Mouse (Mus musculus): ENCODE measurements around the gene Scel.

Scel gene

DNA sequence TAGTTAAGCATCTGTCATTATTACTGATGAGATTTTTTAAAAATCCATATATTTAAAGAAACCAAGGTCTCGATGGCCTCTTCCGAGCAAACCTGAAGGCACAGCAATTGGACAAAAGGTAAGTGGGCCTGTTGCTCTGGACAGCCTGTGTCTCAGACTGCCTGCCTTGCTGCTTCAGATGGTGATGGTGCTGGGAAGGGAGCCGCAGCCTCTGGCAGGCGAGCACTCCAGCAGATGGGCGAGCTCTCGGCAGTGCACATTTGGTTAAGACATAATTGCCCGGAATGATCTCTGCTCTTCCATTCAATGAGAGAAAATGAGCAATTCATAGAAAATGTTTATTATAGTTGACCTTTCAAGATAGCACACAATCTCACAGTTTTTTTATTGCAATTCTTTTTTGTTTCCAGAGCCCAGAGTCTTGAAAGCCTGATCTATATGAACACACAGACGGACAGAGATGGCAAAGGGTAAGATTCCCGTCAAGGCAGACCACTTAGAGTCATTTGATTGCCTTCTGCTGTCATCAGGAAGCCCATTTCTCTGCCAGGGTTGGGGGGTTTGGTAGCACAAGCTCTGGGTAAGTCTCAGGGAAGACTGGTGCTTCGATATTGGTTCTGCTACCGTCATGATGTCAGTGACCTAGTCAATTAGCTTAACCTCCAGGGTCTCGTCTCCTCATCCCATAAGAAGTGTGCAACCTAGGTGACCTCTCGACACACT, 58.6 kb downstream of the Scel start:
- DNase-seq (ENCODE audit: low spot score in 2 of 2) = no peak

- DNase-seq (ENCODE audit: low spot score in 2 of 2) = no peak
Observed at GRCm38 (mm10) chr14:103575854-103576253, 62.7 kb downstream of the Scel start.

DNA sequence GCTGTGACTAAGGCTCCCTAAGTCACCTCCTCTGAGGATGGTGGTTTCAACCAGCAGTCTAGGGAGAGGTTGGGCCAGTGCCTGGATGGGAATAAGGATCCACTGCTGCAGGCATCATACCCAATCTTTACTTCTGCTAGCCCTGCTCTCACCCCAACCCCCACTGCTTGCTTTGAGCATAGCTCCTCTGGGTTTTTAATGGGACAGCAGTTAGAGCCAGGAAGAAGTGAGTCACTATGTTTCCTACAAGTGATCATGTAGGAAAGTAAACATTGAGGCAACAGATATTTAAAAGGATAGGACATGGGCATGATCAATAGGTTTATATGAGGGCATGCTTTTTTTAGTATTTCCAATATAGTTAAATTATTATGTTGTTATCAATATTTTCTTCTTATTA, 63.9 kb downstream of the Scel start:
- no peak for DNase-seq (ENCODE audit: low spot score in 2 of 2)

DNA sequence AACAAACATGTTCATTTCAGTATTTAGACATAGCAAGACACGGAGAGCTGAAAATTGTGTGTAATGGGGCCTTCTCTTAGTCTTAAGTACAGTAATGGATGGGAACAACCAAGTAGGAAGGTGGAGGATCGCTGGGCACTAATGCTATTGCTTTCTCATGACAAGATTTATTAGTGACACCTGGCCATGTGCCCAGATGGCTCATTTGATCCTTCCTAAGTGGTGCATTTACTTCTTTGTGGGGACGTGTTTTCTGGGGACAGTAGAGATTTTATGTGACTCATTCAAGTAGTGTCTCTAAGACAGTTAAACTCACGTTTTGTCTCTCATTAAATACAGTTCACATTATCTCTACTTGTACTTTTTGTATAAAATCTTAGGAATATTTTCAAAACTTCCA, 73.5 kb downstream of the Scel start:
- DNase-seq (ENCODE audit: low spot score in 2 of 2) = no peak

DNA sequence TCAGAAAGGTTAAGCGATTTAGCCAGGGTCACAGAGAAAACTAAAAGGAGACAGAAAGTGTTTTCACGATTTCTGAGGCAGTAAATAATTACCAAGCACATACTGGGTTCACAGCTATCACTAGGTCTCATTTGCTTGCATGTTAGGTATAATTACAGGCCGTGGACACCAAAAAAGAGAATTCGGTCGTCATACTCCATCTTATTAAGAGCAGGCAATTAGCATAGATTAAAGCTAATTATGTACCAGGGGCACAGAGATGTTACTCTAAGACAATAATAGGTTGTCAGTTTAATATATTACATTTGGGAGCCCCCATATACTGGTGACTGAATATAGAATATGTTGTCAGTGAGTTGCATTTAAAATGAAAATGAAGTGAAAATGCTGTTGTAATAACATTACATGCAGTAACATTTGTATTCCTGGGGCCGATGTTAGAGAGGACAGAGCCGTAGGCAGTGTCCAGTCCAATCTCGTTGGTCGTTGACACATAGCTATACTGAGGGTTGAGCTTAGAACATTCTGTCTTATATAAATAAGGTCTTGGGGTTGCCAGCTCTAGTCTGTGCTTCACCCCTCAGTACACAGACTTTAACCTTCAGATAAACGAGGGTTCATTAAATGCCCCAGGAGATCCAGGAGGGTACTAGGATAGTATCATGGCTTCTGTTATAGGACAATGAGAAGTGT, 74.2 kb downstream of the Scel start:
- no peak for DNase-seq (ENCODE audit: low spot score in 2 of 2)

DNA sequence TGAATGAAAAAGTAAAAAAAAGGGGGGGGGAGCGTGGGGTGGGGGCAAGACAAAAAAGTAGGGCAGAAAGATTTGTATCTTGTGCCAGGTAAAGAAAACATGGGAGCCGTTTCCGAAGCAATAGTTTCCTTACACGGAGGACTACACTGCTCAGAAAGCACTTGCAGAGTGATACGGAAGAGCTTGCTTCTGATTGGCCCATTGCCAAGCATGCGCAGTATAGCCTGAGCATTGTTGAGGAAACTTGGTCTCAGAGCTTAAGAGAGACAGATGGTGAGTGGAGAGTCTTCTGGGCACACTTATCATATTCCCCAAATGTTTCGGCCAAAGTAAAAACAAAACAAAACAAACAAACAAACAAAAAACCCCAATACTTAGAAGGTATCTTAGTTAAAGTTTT, 76.7 kb downstream of the Scel start:
- DNase-seq (ENCODE audit: low spot score in 2 of 2) = no peak

GRCm38 (mm10) chr14:103595870-103596269, 82.7 kb downstream of the Scel start:
- no peak for DNase-seq (ENCODE audit: low spot score in 2 of 2)

DNA sequence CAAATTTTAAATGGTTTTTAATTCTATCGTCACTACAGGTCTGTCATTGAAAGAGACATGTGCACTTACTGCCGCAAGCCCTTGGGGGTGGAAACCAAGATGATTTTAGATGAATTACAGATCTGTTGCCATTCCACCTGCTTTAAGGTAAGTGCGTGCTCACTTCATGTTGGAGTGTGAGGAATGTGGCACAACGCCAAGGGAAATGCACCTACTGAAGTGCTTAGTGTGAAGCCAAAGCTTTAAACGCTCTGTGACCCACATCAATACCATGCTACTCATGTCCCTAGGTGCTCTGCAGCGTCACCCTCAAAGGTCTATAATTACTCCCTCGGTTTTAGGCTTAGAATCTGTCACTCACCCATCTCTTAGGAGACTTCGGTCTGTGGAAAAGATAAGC, 94.9 kb downstream of the Scel start:
- no peak for DNase-seq (ENCODE audit: low spot score in 2 of 2)

- no peak for DNase-seq (ENCODE audit: low spot score in 2 of 2)
Observed at GRCm38 (mm10) chr14:103613573-103614271, 100.6 kb downstream of the Scel start.

DNA sequence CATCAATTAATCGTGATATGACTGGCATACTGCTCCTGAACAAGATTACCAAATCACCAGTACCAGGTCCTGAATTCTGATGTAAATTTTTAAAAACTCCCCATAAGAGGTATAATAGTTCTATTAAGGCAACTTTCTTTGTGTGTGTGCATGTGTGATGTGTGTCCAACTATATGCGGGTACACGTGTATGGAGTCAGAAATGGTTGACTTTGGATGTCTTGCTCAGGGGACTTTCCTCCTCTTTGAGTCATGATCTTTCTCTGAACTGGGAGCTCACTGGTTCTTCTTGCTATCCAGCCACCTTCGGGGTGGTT, 101.1 kb downstream of the Scel start:
- no peak for DNase-seq (ENCODE audit: low spot score in 2 of 2)

- DNase-seq (ENCODE audit: low spot score in 2 of 2) = no peak
Observed at GRCm38 (mm10) chr14:103619756-103620155, 106.6 kb downstream of the Scel start.

GRCm38 (mm10) chr14:103621207-103621606, 108.1 kb downstream of the Scel start:
- no peak for DNase-seq (ENCODE audit: low spot score in 2 of 2)

DNA sequence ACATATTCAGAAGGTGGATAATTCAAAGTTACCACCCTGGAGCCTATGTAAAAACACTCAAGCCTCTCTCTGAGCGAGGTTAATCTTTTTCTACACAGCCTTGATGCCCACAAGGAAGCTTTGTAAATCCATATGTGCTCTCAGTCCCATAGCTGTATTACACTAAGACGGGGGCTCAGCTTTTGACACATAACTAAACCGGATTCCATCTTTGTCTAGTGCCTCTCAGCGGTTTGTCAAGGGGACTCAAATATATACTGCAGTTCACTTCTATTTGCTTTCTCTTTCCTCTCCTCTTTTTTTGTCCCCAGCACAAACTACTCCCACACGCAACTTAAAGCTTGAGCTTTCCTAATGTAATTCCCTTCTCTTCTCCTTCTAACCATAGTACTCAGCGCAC, 113.0 kb downstream of the Scel start:
- DNase-seq (ENCODE audit: low spot score in 2 of 2) = no peak

- DNase-seq (ENCODE audit: low spot score in 2 of 2) = no peak
Observed at GRCm38 (mm10) chr14:103629639-103630364, 116.7 kb downstream of the Scel start.

- DNase-seq (ENCODE audit: low spot score in 2 of 2) = peak; percentile 17 to 67
Observed at GRCm38 (mm10) chr14:103630545-103630944, 117.4 kb downstream of the Scel start.

GRCm38 (mm10) chr14:103643933-103644332, 130.8 kb downstream of the Scel start:
- DNase-seq (ENCODE audit: low spot score in 2 of 2) = no peak

DNA sequence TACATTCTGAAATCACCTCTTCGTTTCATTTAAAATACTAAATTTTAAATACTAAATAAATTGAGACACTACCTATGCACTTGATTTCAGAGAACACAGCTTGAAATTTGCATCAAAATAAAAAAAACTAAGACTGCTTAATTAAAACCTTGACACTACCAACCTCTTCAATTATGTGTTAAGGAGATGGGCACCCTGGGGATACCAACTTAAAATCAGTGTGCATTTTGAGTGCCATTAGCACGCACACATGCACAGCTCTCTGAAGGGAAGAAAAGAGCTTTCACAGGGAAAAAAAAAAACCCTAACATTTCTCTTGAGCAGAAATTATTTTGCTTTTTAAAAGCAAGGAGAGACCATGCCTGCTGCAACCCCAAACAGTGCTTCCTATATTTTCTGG, 134.8 kb downstream of the Scel start:
- peak in 1 of 2 experiments; percentile 4 for DNase-seq (ENCODE audit: low spot score in 2 of 2)

- DNase-seq (ENCODE audit: low spot score in 2 of 2) = peak in 1 of 2 experiments; percentile 44
Observed at GRCm38 (mm10) chr14:103648623-103649255, 135.6 kb downstream of the Scel start.

DNA sequence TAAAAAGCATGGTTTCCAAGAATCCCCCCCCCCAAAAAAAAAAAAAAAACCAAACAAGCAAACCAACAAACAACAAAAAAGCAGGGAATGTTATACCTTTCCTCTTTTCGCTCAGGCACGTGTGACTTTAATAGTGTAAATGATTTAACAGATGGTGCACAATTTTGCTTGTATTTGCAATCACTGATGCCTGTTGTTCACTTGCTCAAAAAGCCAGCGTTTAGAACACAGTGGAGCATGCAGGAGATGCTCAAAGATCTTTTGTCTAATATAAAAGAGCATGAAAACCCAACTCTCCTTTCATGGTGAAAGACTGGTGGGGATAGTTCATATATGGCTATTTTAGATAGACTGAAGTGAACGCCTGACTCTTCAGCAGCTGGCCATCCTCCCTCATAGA, 136.2 kb downstream of the Scel start:
- DNase-seq (ENCODE audit: low spot score in 2 of 2) = peak in 1 of 2 experiments; percentile 20

DNA sequence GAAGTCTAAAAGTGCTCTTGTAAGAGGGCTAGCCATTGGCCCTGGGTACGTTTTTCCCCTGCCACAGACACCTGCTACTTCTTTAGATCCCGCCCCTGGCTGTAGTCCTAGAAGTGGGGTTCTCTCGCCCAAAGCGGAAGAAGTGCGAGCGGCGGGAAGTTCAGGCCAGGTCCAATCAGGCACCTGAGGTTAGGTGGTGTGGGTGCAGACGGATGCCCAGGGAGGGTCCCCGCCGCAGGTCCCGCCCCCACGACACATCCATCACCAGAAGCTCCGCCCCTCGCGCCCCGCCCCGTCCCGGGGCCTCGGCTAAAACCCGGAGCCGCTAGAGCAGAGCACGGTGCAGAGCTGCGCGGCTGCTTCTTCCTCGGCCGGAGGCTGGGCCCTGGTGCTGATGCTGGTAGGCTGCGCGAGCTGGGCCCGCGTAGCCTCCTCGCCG, 136.8 kb downstream of the Scel start, which contains the start of gene Slain1:
TSS of gene Slain1 (plus strand) at position 333 of the 439 bp plus-strand sequence.
- peak; percentile 84 to 89 for DNase-seq (ENCODE audit: low spot score in 2 of 2)

DNA sequence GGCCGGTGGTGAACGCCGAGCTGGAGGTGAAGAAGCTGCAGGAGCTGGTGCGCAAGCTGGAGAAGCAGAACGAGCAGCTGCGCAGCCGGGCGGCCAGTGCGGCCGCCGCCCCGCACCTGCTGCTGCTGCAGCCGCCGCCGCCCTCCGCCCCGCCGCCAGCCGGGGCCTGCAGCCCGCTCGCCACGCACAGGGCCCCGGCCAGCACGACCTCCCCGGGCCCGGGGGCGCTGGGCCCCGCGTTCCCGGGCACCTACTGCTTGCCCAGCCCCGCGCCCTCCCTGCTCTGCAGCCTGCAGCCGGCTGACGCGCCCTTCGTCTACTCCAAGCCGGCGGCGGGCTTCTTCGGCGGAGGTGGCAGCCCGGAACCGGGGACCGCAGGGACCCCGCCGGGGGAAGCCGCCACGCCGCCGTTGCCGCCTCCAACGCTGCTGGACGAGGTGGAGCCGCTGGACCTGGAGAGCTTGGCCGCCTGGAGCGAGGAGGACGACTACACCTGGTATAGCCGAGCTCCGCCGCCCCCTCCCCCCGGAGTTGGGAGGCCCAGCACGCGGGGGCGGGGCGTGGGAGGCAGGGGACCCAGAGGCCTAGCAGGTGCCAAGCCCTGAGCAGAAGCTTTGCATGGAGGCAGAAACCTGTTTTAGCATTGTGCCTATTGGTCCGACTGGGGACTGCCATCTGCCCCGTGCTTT, 137.4 kb downstream of the Scel start:
- DNase-seq (ENCODE audit: low spot score in 2 of 2) = peak; percentile 68 to 83
